Mouse (Mus musculus): ENCODE data around the gene Gdap1l1.
"Not testable (repeated sequence)": the region's sequence is repeated elsewhere in the genome, so short reads cannot be mapped to it uniquely, and the experiment has no call there.

Gdap1l1 gene

DNA sequence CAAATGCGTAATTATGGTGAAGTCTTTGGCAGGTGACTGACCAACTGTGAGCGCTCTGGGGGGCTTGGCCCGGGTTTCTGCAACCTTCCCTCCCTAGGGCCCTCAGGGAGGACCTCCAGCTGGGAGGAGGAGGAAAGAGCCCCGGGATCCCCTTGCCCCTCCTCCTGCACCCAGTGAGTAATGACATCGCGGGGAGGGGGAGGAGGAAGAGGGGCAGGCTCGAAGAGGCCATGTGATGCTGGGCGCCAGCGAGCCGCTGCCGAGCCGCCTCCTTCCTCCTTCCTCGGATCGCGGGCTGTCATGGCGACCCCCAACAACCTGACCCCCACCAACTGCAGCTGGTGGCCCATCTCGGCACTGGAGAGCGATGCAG, at the start of gene Gdap1l1:
TSS of gene Gdap1l1 (plus strand) at position 231 of the 373 bp plus-strand sequence.
- peak; percentile 77 to 81 for DNase-seq (ENCODE audit: low spot score in 2 of 2)

DNA sequence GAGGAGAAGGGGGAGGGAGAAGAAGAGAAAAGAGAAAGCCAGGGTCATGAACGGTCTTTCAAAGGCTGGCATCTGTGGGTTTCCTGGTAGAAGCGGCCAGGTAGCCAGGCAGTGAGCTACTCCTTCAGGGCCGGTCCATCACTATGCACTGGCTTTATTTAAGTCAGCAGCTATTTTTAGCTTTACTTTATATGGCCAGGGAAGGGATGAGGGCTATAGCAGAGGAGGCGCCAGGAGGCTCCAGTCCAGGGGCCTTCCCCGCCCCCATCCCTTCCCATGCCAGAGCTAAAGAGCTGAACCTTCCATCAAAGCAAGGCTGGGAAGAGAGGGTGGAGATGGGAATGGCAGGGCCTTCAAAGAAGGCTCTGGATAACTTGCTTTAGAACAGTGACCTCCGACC, 45.8 kb upstream of the Gdap1l1 start:
- no peak for DNase-seq (ENCODE audit: low spot score in 2 of 2)

DNA sequence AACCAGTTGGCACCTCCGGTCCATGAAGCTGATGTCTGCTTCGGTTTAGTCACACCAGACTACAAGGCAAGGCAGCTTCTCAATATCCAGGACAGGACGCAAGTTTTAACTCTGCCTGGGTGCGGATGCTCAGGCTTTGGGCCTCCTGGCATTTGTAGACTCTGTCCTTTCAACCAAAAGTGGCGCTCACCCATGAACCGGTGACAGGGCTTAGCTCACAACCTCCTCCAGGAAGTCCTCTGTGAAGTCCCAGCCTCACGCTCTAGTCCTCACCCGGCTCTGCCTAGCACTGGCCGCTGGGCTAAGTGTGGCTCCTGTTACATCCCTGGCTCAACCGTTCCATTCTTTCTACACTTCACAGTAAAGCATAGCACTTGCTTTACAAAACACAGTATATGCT, 45.0 kb upstream of the Gdap1l1 start:
- no peak for DNase-seq (ENCODE audit: low spot score in 2 of 2)

DNA sequence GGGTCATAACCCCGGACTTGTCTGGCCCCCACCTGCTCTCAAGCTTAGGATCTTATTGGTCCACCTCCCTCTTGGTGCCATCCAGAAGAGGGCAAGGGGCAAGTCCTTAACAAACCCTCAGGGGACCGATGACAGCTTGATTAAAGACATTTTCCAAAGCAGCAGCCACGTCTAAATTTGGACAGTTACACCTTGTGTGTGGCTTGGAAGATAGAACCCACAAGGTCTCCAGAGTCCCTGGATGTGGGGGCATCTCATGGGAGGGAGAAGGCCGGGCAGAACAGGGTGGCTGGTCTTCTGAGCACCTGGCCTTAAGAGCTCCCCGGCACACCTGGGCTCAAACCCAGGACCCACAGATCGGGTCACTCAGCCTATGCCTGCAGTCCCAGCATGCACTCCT, 44.3 kb upstream of the Gdap1l1 start:
- no peak for DNase-seq (ENCODE audit: low spot score in 2 of 2)

DNA sequence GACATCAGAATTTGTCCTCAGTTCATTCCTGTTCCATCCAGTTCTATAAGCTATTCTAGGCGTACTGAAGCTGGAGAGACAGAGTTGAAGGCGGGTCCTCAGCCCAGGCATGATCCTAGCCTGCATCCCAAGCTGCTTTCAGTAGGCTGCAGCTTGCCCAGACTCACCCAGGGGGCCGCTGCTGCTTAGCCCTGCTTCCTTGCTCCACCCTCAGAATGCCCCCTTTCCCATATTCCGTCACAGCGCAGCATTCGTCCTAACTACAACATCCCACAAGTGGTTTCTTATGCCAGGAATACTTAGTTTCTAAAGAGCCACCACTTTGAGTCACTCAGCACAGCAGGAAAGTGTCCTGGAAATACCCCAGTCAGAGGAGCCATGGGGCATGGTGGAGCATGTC, 43.3 kb upstream of the Gdap1l1 start:
- DNase-seq (ENCODE audit: low spot score in 2 of 2) = no peak

DNA sequence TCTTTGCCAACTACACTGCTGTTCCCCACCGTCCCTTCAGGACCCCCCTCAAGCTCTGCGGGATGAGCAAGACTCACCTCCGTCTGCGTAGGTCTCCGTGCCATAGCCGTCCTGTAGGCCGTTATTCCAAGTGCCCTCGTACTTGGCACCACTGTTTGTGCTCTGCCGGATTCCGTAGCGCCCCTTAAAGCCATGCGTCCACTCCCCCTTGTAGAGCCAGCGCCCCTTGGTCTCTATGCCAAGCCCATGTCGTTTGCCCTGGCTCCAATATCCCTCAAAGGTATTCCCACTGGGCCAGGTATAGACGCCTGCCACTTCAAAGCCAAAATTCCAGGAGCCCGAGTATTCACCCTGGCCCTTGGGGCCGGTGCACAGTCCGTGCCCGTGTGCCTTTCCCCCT, 41.2 kb upstream of the Gdap1l1 start:
- no peak for DNase-seq (ENCODE audit: low spot score in 2 of 2)

DNA sequence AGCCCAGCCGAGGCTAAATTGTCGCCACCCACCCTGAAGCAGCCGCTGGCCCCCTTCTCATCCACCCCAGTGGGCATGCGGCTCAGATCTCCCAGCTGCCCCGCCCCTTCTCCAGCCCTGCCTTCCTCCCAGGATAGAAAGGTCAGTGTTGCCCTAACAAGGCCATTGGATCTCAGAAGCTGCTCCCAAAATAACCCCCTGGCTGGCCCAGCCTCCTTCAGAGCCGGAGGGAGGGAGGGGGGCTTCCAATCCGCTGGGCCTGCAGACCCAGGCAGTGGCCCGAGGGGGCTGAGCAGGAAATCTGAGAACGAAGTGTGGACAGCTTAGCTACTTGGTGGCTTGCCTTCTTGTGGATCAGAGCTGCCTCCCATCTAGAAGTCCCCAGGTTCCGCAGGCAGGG, 40.4 kb upstream of the Gdap1l1 start, which contains the start of gene Jph2:
TSS of gene Jph2 (minus strand) at position 89 of the 400 bp plus-strand sequence.
- no peak for DNase-seq (ENCODE audit: low spot score in 2 of 2)

DNA sequence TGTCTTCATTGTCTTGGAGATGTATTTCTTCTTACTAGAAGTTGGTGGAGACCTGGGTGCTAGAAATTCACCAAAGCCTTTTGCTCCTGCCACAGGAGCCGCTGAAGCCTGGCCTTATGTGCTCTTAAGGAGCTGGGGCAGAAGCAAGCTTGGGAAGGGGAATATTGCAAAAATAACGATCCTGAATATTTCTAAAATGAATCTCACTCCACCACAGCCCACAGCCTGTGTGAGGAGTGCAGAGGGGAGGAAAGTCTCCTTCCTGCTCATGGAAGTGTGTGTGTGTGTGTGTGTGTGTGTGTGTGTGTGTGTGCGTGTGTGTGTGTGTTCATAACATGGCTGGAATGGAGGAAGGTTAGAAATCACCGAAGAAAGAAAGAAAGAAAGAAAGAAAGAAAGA, 39.5 kb upstream of the Gdap1l1 start:
- DNase-seq (ENCODE audit: low spot score in 2 of 2) = no peak

DNA sequence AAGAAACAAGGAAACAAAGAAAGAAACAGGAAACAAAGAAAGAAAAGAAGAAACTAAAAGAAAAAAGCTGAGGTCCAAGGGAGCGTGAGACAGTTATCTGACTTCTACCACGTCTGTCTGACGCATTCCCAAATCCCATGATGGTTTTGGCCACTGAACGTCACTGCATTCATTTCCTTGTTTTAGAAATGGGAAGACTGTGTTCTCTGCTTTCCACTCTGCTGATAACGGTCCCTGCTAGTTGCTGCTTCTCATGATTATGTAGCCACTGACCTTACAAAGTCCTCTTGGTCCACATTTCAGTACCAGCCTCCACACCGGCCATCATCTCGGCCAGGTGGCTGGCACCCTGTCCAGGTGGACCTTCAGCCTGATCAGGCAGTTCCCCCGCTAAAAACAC, 39.1 kb upstream of the Gdap1l1 start:
- DNase-seq (ENCODE audit: low spot score in 2 of 2) = no peak

DNA sequence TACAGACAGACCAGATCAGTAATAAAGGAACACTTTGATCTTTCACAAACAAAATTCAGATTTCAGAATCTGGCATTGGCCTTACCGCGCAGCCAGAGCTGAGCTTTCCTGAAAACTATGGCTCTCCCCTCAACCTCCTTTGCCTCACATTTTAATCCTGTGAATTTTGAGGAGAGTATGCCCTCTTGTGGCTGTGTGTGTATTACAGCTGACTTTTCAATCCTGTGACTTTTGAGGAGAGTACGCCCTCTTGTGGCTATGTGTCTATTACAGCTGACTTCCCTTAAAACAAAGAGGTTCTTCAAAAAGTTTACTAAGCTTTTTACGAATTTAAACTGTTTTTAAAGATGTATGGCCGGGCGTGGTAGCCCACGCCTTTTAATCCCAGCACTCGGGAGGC, 37.1 kb upstream of the Gdap1l1 start:
- DNase-seq (ENCODE audit: low spot score in 2 of 2) = peak; percentile 33 to 75

DNA sequence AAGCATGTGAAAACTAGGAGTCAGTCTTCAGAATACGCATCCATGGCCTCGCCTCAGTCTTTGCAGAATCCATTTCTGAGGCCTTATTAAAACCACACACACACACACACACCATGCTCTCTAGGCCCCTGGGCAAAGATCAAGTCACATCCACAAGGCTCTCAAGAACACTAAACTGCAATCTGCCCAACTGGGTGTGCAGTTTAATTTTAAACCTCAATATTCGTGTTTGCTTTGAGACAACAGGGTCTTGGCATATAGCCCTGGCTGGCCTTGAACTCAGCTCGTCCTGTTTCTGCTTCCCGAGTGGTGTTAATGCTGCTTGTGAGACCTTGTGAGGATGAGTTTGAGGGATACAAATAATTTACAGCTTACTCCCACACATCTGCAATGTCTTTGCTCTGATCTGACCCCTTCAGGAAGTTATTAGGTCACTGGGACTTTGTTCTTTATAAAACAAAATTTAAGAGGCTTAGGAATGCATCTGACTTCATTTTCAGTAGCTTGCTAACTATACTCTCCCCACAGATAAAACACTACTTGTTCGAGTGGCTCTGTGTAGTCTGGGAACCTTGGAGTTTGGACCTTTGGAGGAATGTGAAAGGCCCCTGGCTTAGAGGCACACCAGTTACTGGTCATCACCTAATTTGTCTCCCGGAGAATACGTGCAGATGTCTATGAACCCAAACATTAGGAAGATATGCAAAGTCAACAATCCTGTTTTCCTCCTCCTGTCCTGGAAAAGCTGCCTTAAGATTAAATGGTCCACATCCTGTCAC, 34.0 kb upstream of the Gdap1l1 start:
- DNase-seq (ENCODE audit: low spot score in 2 of 2) = no peak

DNA sequence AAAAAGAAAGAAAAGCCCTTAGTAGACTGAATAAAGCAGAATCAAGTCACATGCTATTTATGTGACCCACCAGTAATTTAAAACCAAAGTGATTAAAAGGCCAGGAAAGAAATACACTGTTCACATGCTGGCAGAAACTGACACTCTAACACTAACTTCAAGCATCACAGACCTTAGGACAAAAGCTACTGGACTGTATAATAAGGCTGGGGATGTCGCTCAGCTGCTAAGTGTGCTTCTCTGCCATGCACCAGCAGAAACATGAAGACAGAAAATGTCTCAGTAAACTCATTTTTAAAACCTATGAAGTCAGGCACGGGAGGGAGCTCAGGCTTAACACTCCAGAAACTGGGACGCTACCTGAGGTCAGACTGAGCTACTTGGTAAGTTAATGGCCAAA, 28.1 kb upstream of the Gdap1l1 start:
- no peak for DNase-seq (ENCODE audit: low spot score in 2 of 2)

DNA sequence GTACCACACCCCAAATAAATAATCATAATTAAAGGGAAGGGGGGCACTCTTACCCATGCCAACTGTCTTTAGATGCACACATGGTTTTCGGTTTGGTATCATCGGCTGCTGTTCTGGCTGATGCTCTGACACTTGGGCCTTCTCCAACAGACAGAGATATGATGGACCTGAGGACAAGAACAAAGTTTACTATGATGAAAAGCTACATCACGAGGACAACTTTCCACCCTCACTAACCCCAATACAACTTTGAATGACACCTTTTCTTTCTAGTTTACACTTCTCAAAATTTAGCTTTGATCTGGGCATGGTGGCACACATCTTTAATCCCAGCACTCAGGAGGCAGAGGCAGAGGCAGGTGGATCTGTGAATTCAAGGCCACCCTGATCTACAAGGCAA, 26.9 kb upstream of the Gdap1l1 start:
- not testable (repeated sequence) for DNase-seq (ENCODE audit: low spot score in 2 of 2)

DNA sequence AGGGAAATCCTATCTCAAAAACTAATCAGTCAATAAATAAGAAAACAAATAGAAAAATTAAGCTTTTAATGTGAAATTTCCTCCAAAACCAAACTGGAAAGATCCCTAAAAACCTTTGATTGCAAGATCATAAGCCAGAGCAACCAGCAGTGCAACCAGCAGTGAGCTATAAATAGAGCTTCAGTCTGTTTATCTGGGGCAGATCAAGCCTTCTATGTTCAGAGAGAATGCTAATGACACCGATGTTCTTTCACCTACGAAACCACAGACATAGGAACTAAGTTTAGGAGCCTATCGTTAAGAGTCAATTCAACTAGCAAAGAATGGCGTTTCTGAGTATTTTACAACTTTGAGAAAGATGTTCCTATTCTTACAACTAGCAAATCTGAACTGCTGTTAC, 26.4 kb upstream of the Gdap1l1 start:
- no peak for DNase-seq (ENCODE audit: low spot score in 2 of 2)

DNA sequence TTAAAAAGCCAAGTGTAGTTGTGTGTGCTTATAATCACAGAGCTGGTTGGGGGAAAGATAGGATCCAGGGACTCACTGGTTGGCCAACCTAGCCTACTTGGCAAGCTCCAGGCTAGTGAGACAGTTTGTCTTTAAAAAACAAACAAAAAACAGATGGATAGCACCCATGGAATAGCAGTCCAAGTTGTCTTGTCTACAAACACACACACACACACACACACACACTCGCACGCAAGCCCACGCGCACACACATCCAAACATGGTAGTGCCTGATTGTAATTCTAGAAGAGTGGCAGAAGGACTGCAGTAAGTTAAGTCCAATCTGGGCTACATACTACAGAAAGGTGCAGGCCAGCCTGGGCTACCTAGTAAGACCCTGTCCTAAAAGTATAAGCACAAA, 25.9 kb upstream of the Gdap1l1 start:
- DNase-seq (ENCODE audit: low spot score in 2 of 2) = no peak

DNA sequence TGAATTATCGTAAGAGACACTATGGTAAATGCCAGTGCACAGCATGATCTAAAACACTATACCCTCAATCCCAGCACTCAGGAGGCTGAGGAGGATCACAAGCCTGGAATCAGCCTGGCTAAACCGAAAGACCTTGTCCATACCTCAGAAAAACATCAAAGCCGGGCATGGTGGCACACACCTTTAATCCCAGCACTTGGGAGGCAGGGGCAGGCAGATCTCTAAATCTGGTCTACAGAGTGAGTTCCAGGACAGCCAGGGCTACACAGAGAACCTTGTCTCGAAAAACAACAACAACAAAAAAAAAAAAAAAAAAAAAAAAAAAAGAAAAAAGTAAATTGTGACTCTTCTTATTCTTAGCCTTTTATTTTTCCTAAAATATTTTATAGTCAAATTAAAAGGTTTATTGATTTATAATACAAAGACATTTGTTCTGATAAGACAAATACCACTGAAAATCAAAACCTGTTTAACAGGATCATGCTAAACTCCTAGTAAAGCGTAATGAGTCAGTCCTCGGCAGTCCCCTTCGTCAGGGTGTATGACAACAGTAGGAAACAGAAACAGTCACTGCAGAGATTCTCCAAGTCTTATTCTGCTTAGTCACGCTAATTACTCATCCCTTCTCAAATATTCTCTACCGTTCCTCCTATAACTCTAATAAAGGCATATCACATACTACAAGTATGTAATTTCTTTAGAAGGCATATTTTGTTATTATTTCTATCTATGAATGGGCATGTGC, 25.3 kb upstream of the Gdap1l1 start:
- no peak for DNase-seq (ENCODE audit: low spot score in 2 of 2)

DNA sequence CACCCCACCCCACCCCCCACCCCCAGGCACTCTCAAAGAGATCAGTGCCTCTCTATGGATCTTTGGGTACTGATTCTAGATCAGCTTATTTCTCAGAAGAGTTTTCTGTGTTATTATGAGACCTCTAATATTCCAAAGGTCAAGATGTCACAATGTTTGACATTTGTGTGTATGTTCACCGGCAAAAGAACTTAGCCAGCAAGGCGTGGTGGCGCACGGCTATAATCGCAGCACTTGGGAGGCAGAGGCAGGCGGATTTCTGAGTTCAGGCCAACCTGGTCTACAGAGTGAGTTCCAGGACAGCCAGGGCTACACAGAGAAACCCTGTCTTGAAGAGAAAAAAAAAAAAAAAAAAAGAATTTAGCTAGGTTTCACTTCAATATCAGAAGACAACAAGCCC, 21.2 kb upstream of the Gdap1l1 start:
- no peak for DNase-seq (ENCODE audit: low spot score in 2 of 2)

DNA sequence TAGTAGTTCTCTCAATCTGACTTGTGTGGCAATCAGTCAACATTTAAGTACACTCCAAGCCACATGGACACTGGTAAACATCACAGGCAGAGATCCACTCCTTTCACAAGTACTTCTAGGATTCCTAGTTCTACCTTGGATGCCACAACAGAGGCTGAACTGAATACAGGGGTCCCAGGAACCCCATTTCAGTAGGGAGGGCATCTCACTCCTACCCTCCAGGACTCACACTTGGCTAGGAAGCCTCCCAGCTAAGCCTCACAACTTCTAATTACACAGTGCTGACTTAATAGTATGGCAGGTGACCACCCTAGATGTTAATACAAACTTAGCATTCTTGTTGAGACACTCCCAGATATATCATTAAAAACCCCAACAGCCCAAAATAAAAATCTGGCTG, 20.4 kb upstream of the Gdap1l1 start:
- DNase-seq (ENCODE audit: low spot score in 2 of 2) = no peak

DNA sequence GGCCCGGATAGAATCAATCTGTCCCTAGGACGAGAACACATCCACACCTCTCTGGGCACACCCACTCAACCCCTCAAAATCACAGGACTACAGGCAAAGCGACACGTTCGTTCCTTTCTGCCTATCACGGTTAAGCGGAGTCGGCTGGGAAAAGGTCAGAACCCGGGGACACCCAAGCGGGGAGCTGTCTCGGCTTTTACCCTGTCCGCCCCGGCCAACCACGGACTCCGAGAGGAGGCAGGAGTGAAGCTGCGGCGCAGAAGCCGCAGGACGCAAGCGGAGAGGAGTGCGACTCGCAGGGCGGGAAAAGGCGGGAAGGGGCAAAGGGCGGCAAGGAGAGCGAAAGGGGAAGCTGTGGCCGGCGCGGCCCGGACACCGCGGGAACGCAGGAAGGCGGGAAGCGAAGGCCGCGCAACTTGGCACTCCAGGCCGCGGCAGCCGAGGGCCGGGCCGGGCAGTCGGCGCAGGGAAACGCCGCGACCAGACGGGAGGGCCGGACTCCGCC, 19.4 kb upstream of the Gdap1l1 start:
- DNase-seq (ENCODE audit: low spot score in 2 of 2) = no peak

DNA sequence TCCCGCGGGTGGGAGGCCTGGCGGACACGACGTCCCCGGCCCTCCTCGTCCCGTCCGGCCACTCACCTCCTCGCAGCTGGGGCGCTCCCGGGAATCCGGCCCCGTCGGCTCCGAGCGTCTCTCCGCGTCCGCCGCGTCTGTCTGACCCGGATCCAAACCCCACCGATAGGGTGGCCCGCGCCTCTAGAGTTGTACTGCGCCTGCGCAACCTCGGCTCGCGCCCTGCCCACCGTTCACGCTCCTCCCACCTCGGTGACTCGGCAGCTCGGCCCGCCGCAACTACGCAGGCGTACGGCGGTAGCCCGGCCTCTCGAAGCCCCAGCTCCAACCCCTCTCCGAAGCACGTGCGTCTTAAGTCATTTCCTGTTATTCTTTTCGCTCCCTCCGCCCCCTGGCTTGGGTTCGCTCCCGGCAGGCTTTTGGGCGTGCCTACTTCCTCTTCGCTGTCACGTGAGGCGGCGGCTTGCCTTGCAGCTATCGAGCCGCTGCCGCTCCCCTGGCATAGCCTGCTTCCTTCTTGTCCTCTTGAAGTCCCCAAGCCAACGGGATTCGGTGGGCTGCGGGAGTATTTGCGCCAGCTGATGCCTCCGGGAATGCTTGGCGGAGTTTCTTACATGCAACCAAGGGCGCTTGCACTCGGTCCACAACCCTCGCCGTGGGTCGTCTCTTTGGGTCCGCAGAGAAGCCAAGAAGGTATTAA, 18.8 kb upstream of the Gdap1l1 start:
- peak; percentile 99 to 100 for DNase-seq (ENCODE audit: low spot score in 2 of 2)

DNA sequence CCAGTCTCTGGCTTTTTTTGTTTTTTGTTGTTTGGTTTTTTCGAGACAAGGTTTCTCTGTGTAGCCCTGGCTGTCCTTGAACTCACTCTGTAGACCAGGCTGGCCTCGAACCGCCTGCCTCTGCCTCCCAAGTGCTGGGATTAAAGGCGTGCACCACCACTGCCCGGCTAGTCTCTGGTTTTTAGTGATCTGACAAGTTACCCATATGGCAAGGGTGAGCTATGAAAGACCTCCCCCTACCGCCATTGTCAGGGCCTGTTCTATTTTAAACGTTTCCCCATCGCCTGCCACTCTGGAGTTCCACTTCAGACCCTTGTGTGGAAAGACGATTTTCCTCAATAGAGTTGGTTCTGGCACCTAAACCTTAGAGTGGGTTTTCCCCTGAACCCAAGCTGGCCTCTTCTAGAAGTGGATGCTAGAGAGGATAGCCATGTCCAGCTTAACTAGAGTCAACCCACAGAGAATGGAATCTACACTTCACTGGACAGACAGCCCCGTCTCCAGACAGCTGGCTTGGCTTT, 17.9 kb upstream of the Gdap1l1 start:
- DNase-seq (ENCODE audit: low spot score in 2 of 2) = no peak

Data from frontal cortex, postnatal 10 days (tissue).